Mouse (Mus musculus): Measurements from ENCODE around the gene Kcna6. TPM values are rescaled to one million over a fixed set of nuclear protein-coding genes. Genes with fewer than 3 reads are reported as not detected.

Kcna6 gene
- polyA plus RNA-seq, 1 experiment, result 0.26 TPM

DNA sequence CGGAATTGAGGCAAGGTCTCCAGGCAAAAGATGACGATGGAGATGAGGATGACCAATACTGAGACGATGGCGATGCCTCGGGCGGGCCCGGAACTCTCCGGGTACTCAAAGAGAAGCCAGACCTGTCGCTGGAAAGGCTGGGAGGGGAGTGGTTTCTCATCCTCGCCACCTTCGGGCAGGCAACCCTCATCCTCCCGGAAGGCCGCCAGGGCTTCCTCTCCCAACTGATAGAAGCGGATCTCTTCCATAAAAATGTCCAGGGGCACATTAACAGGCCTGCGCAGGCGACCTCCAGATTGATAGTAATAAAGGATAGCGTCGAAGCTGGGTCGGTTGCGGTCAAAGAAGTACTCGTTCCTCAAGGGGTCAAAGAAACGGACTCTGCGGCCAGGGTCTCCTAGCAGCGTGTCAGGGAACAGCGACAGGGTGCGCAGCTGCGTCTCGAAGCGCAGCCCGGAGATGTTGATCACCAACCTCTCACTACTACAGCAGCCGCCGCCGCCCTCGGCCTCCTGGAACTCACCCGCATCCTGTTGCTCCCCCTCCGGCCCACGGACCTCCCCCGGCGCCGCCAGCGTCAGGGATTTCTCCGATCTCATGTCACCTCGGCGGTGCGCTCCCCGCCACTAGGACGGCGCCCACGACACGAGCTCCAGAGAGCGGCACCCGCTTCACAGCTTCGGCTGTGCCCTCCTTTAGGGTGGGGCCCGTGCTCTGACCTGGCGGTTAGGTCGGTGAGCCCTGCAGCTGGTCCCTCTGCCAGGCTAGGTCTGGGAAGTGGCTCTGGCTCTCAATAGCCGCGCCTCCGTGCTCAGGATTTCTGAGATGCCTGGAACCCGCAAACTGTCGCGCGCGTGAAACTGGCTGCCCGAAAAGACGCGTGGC is 906 bp downstream of the Kcna6 start:
- WGBS, result 3% methylated on average over 67 of the region's 67 CpGs
- TF ChIP-seq CTCF (IDR thresholded peaks at IDR 0.05; ENCODE audit: borderline replicate concordance, control insufficient read depth, extremely low read depth, insufficient read depth, low read length, poor library complexity), result no peak
- TF ChIP-seq POLR2A (IDR thresholded peaks at IDR 0.05; ENCODE audit: control insufficient read depth, extremely low read depth, insufficient read depth, low read length, poor library complexity), result no peak
- Histone ChIP-seq H3K27ac (ENCODE audit: control insufficient read depth, insufficient read depth, low read length) (no peak overlapping the region), H3K4me3 (ENCODE audit: control insufficient read depth, insufficient read depth, low read length) (no peak overlapping the region), H3K4me1 (replicated peaks; ENCODE audit: control insufficient read depth, insufficient read depth, low read length) (no peaks in the 10 kb centered on the region), H3K36me3 (ENCODE audit: control insufficient read depth, insufficient read depth, low read length) (no peaks in the 10 kb centered on the region), H3K27me3 (ENCODE audit: control insufficient read depth, insufficient read depth, low read length) (no peaks in the 10 kb centered on the region; the same call in 1 of the 2 replicates)
- peak; percentile 14 for DNase-seq

DNA sequence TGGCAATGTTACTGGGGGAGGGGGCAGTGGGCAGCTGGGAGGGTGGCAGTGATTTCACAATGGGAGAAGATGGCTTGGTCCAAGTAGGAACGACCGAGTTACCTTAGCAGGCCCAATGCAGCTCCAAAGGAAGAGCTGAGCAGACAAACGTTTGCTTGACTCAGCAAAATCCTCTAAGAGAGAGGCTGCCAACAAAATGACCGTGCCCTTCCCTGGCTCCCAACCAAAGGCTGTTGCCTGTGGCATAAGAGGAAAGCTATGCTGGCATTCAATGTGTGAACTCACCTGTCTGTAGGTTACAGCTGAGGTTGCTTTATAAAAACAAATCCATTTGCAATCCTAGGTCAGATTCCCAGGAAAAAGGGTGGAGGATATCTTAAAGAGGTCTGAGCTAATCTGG is 3.5 kb downstream of the Kcna6 start:
- Histone ChIP-seq H3K27me3 (ENCODE audit: control insufficient read depth, insufficient read depth, low read length) (no peaks in the 10 kb centered on the region; the same call in 1 of the 2 replicates), H3K27ac (ENCODE audit: control insufficient read depth, insufficient read depth, low read length) (no peak overlapping the region), H3K4me3 (ENCODE audit: control insufficient read depth, insufficient read depth, low read length) (no peak overlapping the region), H3K4me1 (replicated peaks; ENCODE audit: control insufficient read depth, insufficient read depth, low read length) (no peaks in the 10 kb centered on the region), H3K36me3 (ENCODE audit: control insufficient read depth, insufficient read depth, low read length) (no peaks in the 10 kb centered on the region)
- WGBS, result 68% methylated on average over 4 of the region's 4 CpGs
- TF ChIP-seq CTCF (IDR thresholded peaks at IDR 0.05; ENCODE audit: borderline replicate concordance, control insufficient read depth, extremely low read depth, insufficient read depth, low read length, poor library complexity), result no peak
- TF ChIP-seq POLR2A (IDR thresholded peaks at IDR 0.05; ENCODE audit: control insufficient read depth, extremely low read depth, insufficient read depth, low read length, poor library complexity), result no peak
- no peak for DNase-seq

DNA sequence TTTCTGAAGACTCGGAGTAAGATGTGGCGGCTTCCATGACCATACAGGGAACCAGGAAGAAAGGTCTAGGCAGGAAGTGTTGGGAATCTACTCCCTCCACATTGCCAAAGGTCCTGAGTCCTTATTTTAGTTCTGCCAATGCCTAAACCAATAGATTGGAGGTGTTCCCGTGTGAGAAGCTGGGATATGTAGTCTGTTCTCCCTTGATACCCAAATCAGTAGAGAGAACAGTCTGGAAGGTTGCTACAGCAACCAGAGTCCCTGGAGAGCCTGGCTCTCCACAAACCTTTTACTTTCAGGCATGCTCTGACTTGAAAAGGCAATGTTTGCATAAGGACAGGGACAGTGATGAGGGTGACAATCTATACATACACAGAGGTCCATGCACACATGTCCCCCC is 4.7 kb downstream of the Kcna6 start:
- H3K27me3 ChIP-seq (ENCODE audit: control insufficient read depth, insufficient read depth, low read length), result no peaks in the 10 kb centered on the region; the same call in 1 of the 2 replicates
- TF ChIP-seq CTCF (IDR thresholded peaks at IDR 0.05; ENCODE audit: borderline replicate concordance, control insufficient read depth, extremely low read depth, insufficient read depth, low read length, poor library complexity), result no peak
- no peak for TF ChIP-seq POLR2A (IDR thresholded peaks at IDR 0.05; ENCODE audit: control insufficient read depth, extremely low read depth, insufficient read depth, low read length, poor library complexity)
- no peak for DNase-seq
- H3K36me3 ChIP-seq (ENCODE audit: control insufficient read depth, insufficient read depth, low read length), result no peaks in the 10 kb centered on the region
- WGBS, result 69% methylated on average over 3 of the region's 3 CpGs
- no peak overlapping the region for H3K27ac ChIP-seq (ENCODE audit: control insufficient read depth, insufficient read depth, low read length)
- no peaks in the 10 kb centered on the region for H3K4me1 ChIP-seq (replicated peaks; ENCODE audit: control insufficient read depth, insufficient read depth, low read length)
- no peak overlapping the region for H3K4me3 ChIP-seq (ENCODE audit: control insufficient read depth, insufficient read depth, low read length)

DNA sequence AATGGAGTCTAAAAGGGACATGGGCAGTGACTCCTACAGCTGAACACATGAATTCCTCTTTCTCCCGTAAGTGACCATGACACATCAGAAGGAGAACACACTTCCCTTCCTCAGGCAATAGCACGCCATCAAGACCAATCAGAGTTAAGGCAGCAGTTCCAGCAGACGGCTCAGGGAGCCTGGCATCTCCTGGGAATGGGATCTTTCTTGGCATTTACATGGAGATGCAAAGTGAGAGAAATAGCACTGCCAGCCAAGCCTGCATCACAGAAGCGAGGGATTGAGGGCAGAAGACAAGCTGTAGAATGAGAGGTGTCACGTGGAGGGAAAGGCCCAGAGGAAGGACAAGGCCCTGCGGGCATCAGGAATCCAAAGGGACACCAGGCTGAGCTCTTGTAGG is 7.8 kb downstream of the Kcna6 start:
- WGBS, result 77% methylated on average over 6 of the region's 6 CpGs
- TF ChIP-seq CTCF (IDR thresholded peaks at IDR 0.05; ENCODE audit: borderline replicate concordance, control insufficient read depth, extremely low read depth, insufficient read depth, low read length, poor library complexity) (no peak), POLR2A (IDR thresholded peaks at IDR 0.05; ENCODE audit: control insufficient read depth, extremely low read depth, insufficient read depth, low read length, poor library complexity) (no peak)
- no peak overlapping the region for H3K27ac ChIP-seq (ENCODE audit: control insufficient read depth, insufficient read depth, low read length)
- no peaks in the 10 kb centered on the region for H3K36me3 ChIP-seq (ENCODE audit: control insufficient read depth, insufficient read depth, low read length)
- no peak for DNase-seq
- no peaks in the 10 kb centered on the region for H3K4me1 ChIP-seq (replicated peaks; ENCODE audit: control insufficient read depth, insufficient read depth, low read length)
- no peaks in the 10 kb centered on the region for H3K27me3 ChIP-seq (ENCODE audit: control insufficient read depth, insufficient read depth, low read length)
- H3K4me3 ChIP-seq (ENCODE audit: control insufficient read depth, insufficient read depth, low read length), result no peak overlapping the region

DNA sequence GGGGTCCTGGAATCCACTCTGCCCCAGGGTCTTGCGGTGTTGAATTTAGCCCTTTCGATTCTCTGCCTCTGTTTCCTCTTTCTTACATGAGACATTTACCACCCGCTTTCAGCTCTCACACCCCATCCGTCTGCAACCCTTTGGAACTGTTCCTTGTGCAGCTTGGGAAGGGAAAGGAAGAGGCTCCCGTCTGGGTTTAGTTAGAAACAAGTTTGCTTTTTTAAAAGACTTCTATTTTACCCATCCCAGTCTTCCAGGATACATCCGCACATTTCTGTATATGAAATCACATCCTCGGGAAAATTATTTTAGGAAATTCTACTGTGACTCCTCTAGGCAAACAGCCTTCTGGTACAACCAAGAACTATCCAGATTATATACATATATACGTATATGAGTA is 11.7 kb downstream of the Kcna6 start:
- Histone ChIP-seq H3K27ac (ENCODE audit: control insufficient read depth, insufficient read depth, low read length) (no peak overlapping the region), H3K36me3 (ENCODE audit: control insufficient read depth, insufficient read depth, low read length) (no peaks in the 10 kb centered on the region), H3K4me3 (ENCODE audit: control insufficient read depth, insufficient read depth, low read length) (no peak overlapping the region), H3K27me3 (ENCODE audit: control insufficient read depth, insufficient read depth, low read length) (no peaks in the 10 kb centered on the region), H3K4me1 (replicated peaks; ENCODE audit: control insufficient read depth, insufficient read depth, low read length) (no peaks in the 10 kb centered on the region)
- DNase-seq, result no peak
- 87% methylated on average over 8 of the region's 8 CpGs for WGBS
- no peak for TF ChIP-seq POLR2A (IDR thresholded peaks at IDR 0.05; ENCODE audit: control insufficient read depth, extremely low read depth, insufficient read depth, low read length, poor library complexity)
- TF ChIP-seq CTCF (IDR thresholded peaks at IDR 0.05; ENCODE audit: borderline replicate concordance, control insufficient read depth, extremely low read depth, insufficient read depth, low read length, poor library complexity), result no peak

DNA sequence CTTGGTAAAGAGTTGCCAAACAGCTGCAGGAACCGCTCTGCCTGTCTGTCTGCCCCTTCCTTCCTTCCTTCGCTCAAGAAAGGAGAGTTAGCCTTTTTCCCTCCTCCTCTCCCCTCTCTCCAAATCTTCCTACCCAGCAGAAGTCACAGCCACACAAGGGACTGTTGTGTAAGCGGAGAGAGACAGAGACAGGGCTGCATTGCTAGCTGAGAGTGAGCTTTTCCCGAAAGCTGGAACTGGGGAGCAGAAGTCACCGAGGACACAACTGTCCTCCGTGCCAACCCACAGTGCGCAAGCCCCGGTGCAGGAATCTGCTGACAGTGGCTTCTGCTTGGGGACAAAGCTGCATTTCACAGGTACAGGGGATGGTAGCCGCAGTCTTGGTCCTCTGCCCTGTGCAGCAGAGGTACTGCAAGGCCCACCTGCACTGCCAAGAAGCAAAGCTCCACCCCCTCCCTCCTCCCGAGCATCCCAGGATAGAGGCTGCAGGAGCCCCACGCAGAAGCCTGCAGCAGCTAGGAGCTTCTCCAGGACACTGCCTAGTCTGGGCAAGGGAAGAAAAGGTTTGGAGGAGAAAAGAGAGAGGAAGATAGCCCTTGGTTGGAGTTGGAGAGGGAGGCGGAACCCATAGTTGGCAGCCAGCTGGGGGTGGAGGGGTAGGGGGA is 21.9 kb downstream of the Kcna6 start:
- no peaks in the 10 kb centered on the region for H3K36me3 ChIP-seq (ENCODE audit: control insufficient read depth, insufficient read depth, low read length)
- H3K4me3 ChIP-seq (ENCODE audit: control insufficient read depth, insufficient read depth, low read length), result no peak overlapping the region
- TF ChIP-seq CTCF (IDR thresholded peaks at IDR 0.05; ENCODE audit: borderline replicate concordance, control insufficient read depth, extremely low read depth, insufficient read depth, low read length, poor library complexity) (no peak), POLR2A (IDR thresholded peaks at IDR 0.05; ENCODE audit: control insufficient read depth, extremely low read depth, insufficient read depth, low read length, poor library complexity) (no peak)
- H3K4me1 ChIP-seq (replicated peaks; ENCODE audit: control insufficient read depth, insufficient read depth, low read length), result no peaks in the 10 kb centered on the region
- H3K27me3 ChIP-seq (ENCODE audit: control insufficient read depth, insufficient read depth, low read length), result no peaks in the 10 kb centered on the region
- H3K27ac ChIP-seq (ENCODE audit: control insufficient read depth, insufficient read depth, low read length), result no peak overlapping the region
- no peak for DNase-seq
- 78% methylated on average over 12 of the region's 12 CpGs for WGBS

Data from thymus, adult 2 months (tissue).